Mouse (Mus musculus): ENCODE results near the gene Gm4141. TPM values are rescaled to one million over a fixed set of nuclear protein-coding genes. Genes with fewer than 3 reads are reported as not detected.
"Not testable (repeated sequence)": the region's sequence is repeated elsewhere in the genome, so short reads cannot be mapped to it uniquely, and the experiment has no call there.

Gene Gm4141
- total RNA-seq (2021): not detected

DNA sequence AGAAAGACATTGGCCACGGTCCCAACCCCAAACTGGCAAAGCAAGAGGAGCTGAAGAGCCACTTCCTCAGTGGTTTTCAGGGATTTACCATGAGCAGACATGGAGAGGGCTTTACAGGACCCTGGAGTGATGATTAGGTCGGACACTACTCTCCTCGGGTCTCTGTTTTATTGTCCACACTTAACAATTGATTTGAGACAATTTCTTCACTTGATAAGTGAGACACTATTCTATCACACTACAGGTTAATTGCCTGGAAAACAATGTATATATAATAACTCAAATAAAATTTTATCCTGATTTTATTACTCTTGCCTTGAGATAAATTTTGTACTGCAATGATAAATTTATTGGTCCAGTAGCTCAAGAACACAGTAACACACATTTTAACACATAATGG lies at the start of gene Gm4141:
TSS of gene Gm4141 (minus strand) at position 101 of the 400 bp plus-strand sequence.
- DNase-seq; intact Hi-C loops (cut with DNase I): not testable (repeated sequence)

DNA sequence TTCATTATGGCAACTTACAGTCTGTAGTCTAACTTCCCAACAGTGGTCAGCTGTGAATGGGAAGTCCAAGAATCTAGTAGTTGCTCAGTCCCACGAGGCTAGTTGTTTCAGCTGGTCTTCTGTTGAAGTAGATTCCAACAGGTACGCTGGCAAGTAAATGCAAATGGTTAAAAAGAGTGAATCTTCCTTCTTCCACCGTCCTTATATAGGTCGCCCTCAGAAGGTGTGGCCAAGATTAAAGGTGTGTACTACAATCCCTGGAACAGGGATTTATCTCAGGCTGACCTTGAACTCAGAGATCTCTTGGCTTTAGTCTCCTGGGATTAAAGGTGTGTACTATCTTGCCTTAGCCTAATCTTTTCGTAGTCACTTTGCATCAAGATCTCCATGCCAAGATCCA lies 22.9 kb upstream of the Gm4141 start, which contains the start of gene Gm4513:
TSS of gene Gm4513 (minus strand) at position 101 of the 400 bp plus-strand sequence.
- DNase-seq; intact Hi-C loops (cut with DNase I): not testable (repeated sequence)

DNA sequence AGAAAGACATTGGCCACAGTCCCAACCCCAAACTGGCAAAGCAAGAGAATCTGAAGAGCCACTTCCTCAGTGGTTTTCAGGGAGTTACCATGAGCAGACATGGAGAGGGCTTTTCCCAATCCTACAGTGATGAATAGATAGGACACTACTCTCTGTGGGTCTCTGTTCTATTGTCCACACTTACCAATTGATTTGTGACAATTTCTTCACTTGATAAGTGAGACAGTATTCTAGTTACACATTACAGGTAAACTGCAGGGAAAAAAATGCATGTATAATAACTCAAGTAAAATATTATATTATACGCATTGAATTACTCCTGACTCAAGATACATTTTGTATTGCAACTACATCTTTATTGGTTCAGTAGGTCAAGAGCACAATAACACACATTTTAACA lies 30.4 kb downstream of the Gm4141 start, which contains the start of gene Gm5726:
TSS of gene Gm5726 (minus strand) at position 101 of the 400 bp plus-strand sequence.
- DNase-seq; intact Hi-C loops (cut with DNase I): not testable (repeated sequence)

DNA sequence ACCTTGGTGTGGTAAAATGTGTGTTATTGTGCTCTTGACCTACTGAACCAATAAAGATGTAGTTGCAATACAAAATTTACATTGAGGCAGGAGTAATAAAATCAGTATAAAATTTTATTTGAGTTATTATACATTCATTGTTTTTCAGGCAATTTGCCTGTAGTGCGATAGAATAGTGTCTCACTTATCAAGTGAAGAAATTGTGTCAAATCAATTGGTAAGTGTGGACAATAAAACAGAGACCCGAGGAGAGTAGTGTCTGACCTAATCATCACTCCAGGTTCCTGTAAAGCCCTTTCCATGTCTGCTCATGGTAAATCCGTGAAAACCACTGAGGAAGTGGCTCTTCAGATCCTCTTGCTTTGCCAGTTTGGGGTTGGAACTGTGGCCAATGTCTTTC lies 42.5 kb downstream of the Gm4141 start, which contains the start of gene Vmn1r104:
TSS of gene Vmn1r104 (plus strand) at position 301 of the 400 bp plus-strand sequence.
- DNase-seq; intact Hi-C loops (cut with DNase I): not testable (repeated sequence)

Other genes with a start within 250 kb of the Gm4141 start
- gene Gm4133, start 242.2 kb downstream of the Gm4141 start, total RNA-seq (2021): not detected
- gene Gm5728, start 200.8 kb downstream of the Gm4141 start, total RNA-seq (2021): not detected
- not detected for gene Vmn1r100, start 158.3 kb downstream of the Gm4141 start, total RNA-seq (2021)
- gene Vmn1r101, start 133.6 kb downstream of the Gm4141 start, total RNA-seq (2021): not detected
- not detected for gene Gm10670, start 101.3 kb downstream of the Gm4141 start, total RNA-seq (2021)
- gene Vmn1r103, start 65.7 kb downstream of the Gm4141 start, total RNA-seq (2021): not detected
- not detected for gene Vmn1r104, start 42.4 kb downstream of the Gm4141 start, total RNA-seq (2021)
- gene Gm5726, start 30.5 kb downstream of the Gm4141 start, total RNA-seq (2021): not detected
- gene Gm4513, start 22.8 kb upstream of the Gm4141 start, total RNA-seq (2021): not detected
- not detected for gene Vmn1r107, start 92.7 kb upstream of the Gm4141 start, total RNA-seq (2021)
- not detected for gene Vmn1r111, start 127.0 kb upstream of the Gm4141 start, total RNA-seq (2021)
- gene Gm10668, start 154.4 kb upstream of the Gm4141 start, total RNA-seq (2021): not detected
- not detected for gene Vmn1r112, start 194.9 kb upstream of the Gm4141 start, total RNA-seq (2021)
- gene Vmn1r113, start 211.0 kb upstream of the Gm4141 start, total RNA-seq (2021): not detected
- gene Vmn1r114, start 235.9 kb upstream of the Gm4141 start, total RNA-seq (2021): not detected

Measured in left cerebral cortex, postnatal 4 days (tissue).